Comparison of ENCODE assay signal across 8 mouse cellular contexts in genomic region chr2:179443959-179444358, GRCm38 (mm10). TPM values are rescaled to one million over a fixed set of nuclear protein-coding genes. Genes with fewer than 3 reads are reported as not detected.
DNase-seq lines count a peak whose midpoint lies in the region; ATAC-seq and TF ChIP-seq lines count a peak whose summit lies in the region.

No protein-coding gene starts in this region.

- H3K27me3 ChIP-seq in hindbrain, embryonic 11.5 days (ENCODE audit: control insufficient read depth, insufficient read depth, low read length): peaks cover 8% of the 10 kb centered on the region
- peaks cover 6% of the 10 kb centered on the region; the same call in 1 of the 2 replicates for H3K27me3 ChIP-seq in midbrain, postnatal 0 days (ENCODE audit: insufficient read depth, low read length)

- H3K9me3 ChIP-seq in hindbrain, embryonic 11.5 days (ENCODE audit: control insufficient read depth, low read length): no peaks in the 10 kb centered on the region
- H3K9me3 ChIP-seq in midbrain, postnatal 0 days (ENCODE audit: low read length): no peaks in the 10 kb centered on the region

- peaks cover 7% of the 10 kb centered on the region; the same call in 1 of the 2 replicates for H3K4me1 ChIP-seq in hindbrain, embryonic 11.5 days (replicated peaks; ENCODE audit: control insufficient read depth, insufficient read depth, low read length)
- peaks cover 10% of the 10 kb centered on the region; the same call in 1 of the 2 replicates for H3K4me1 ChIP-seq in midbrain, postnatal 0 days (ENCODE audit: insufficient read depth, low read length)

- H3K4me3 ChIP-seq in hindbrain, embryonic 11.5 days (ENCODE audit: low read depth, low read length): peak overlapping the region; percentile 59
- peak overlapping the region; percentile 55 for H3K4me3 ChIP-seq in midbrain, postnatal 0 days (ENCODE audit: low read depth, low read length)

- no peak for ATAC-seq in hindbrain, embryonic 11.5 days (ENCODE audit: low FRiP score)
- 0 out of 2 replicates have a peak, but pooled peaks have one; percentile 29 for ATAC-seq in midbrain, postnatal 0 days (ENCODE audit: low FRiP score)

- H3K27ac ChIP-seq in hindbrain, embryonic 11.5 days (ENCODE audit: low read depth, low read length): no peak overlapping the region
- H3K27ac ChIP-seq in midbrain, postnatal 0 days (ENCODE audit: low read depth, low read length): peak overlapping the region; percentile 80; the same call in 1 of the 2 replicates

- H3K4me2 ChIP-seq in hindbrain, embryonic 11.5 days (replicated peaks; ENCODE audit: low read depth, low read length): peak overlapping the region; percentile 92
- peak overlapping the region; percentile 88 for H3K4me2 ChIP-seq in midbrain, postnatal 0 days (ENCODE audit: low read depth, low read length, poor library complexity, severe bottlenecking)

- TF ChIP-seq CTCF in midbrain, postnatal 0 days (IDR thresholded peaks at IDR 0.05): peak; percentile 55

- WGBS in hindbrain, embryonic 11.5 days: 27% methylated on average over 11 of the region's 11 CpGs
- WGBS in midbrain, postnatal 0 days: 23% methylated on average over 11 of the region's 11 CpGs

- no peak overlapping the region; the same call in 1 of the 2 replicates for H3K9ac ChIP-seq in hindbrain, embryonic 11.5 days (ENCODE audit: low read depth, low read length)
- peak overlapping the region; percentile 71 for H3K9ac ChIP-seq in midbrain, postnatal 0 days (replicated peaks; ENCODE audit: low read length, poor library complexity, severe bottlenecking)

- H3K36me3 ChIP-seq in hindbrain, embryonic 11.5 days (ENCODE audit: control insufficient read depth, insufficient read depth, low read length): no peaks in the 10 kb centered on the region
- no peaks in the 10 kb centered on the region for H3K36me3 ChIP-seq in midbrain, postnatal 0 days (ENCODE audit: insufficient read depth, low read length)

- peak; percentile 11 for DNase-seq in kidney, postnatal 10 days
- no peak for DNase-seq in kidney, adult 9 months
- peak; percentile 60 to 63 for DNase-seq in cerebellum, postnatal 14 days
- peak; percentile 33 for DNase-seq in hindbrain, embryonic 11.5 days (ENCODE audit: low spot score)
- DNase-seq in midbrain, postnatal 0 days (ENCODE audit: low spot score): peak; percentile 67
- no peak for DNase-seq in urinary bladder, postnatal 10 days (ENCODE audit: low spot score)
- DNase-seq in left cerebral cortex, adult 8-10 months (ENCODE audit: low spot score in 2 of 2): no peak
- no peak for DNase-seq in urinary bladder, postnatal 25 days (ENCODE audit: low spot score)

RNA-seq across cellular contexts. Expression of gene Cdh4, which starts 1.7 kb away (rescaled TPM):
- 8.2 and 8.8 TPM in 2 replicates for polyA plus RNA-seq in hindbrain, embryonic 11.5 days (2014; fragmentation: Nextera tagmentation; extraction: Ambion mirVana)
- total RNA-seq in midbrain, postnatal 0 days (2014; rRNA removed): 86.6 and 93.6 TPM in 2 replicates
- 63.8 and 64.9 TPM in 2 replicates for polyA plus RNA-seq in midbrain, postnatal 0 days (2015; fragmentation: Nextera tagmentation; extraction: Ambion mirVana)
- total RNA-seq in left cerebral cortex, adult 8-10 months (2022): 10 to 100 TPM; 20.7 to 26.0 (median 24.6) TPM

Comparison
In these comparisons a context has a peak if more than half of its experiments do, and no peak if none do; other contexts are left out.
1. DNase-seq: peak in kidney, postnatal 10 days (single experiment), cerebellum, postnatal 14 days (2 of 2), hindbrain, embryonic 11.5 days (single experiment) and midbrain, postnatal 0 days (single experiment); none in kidney, adult 9 months (single experiment), urinary bladder, postnatal 10 days (single experiment), left cerebral cortex, adult 8-10 months (0 of 2) and urinary bladder, postnatal 25 days (single experiment).